Mouse (Mus musculus) midbrain, embryonic 11.5 days (tissue): ENCODE results near the gene Abca8b. TPM values are rescaled to one million over a fixed set of nuclear protein-coding genes. Genes with fewer than 3 reads are reported as not detected.
"Not testable (repeated sequence)": the region's sequence is repeated elsewhere in the genome, so short reads cannot be mapped to it uniquely, and the experiment has no call there.

ENCODE experiments used
- ATAC-seq: fragments of 200-750 bp; cut with Nextera tagmentation; 2 replicates; pipeline ENCODE4 v1.8.0; 2017; ENCODE audit warnings: moderate TSS enrichment, moderate library complexity; ENCODE audit not compliant: low FRiP score
- DNase-seq: peaks from one replicate; pipeline ENCODE4 v3.0.0; 2015; ENCODE audit warnings: low spot score; ENCODE audit errors: missing footprints
- H3K27ac ChIP-seq: fragments of 300-500 bp; sonication (generic); 2 replicates; pipeline ENCODE4 v1.5.1; 2014; ENCODE audit warnings: low read depth, low read length
- H3K27me3 ChIP-seq: fragments of 300-500 bp; sonication (generic); 2 replicates; pipeline ENCODE4 v1.6.1; 2014; ENCODE audit warnings: mild to moderate bottlenecking, low read length, moderate library complexity, mixed read lengths; ENCODE audit not compliant: control insufficient read depth, insufficient read depth
- H3K36me3 ChIP-seq: fragments of 300-500 bp; sonication (generic); 2 replicates; pipeline ENCODE4 v1.6.1; 2014; ENCODE audit warnings: mild to moderate bottlenecking, low read length, moderate library complexity, mixed read lengths; ENCODE audit not compliant: control insufficient read depth, insufficient read depth
- H3K4me1 ChIP-seq: fragments of 300-500 bp; sonication (generic); 2 replicates; pipeline ENCODE4 v1.6.1; 2014; ENCODE audit warnings: low read length; ENCODE audit not compliant: control insufficient read depth, insufficient read depth
- H3K4me2 ChIP-seq: fragments of 300-500 bp; sonication (generic); 2 replicates; pipeline ENCODE4 v1.6.1; 2014; ENCODE audit warnings: mild to moderate bottlenecking, moderate library complexity
- H3K4me3 ChIP-seq: fragments of 300-500 bp; sonication (generic); 2 replicates; pipeline ENCODE4 v1.5.1; 2014; ENCODE audit warnings: low read depth, low read length
- H3K9ac ChIP-seq: fragments of 300-500 bp; sonication (generic); 2 replicates; pipeline ENCODE4 v1.6.1; 2014; ENCODE audit warnings: low read length
- H3K9me3 ChIP-seq: fragments of 300-500 bp; sonication (generic); 2 replicates; pipeline ENCODE4 v1.6.1; 2016; ENCODE audit warnings: low read length; ENCODE audit not compliant: control insufficient read depth
- WGBS: fragments of 180-500 bp; shearing (Covaris S2); extraction: QIAGEN DNeasy Blood & Tissue Kit; methylation state at CpG from one replicate; pipeline ENCODE4 v1.1.7; 2014; 5-methylcytosine and 5-hydroxymethylcytosine counted together
- polyA plus RNA-seq: library from polyadenylated mRNA; unstranded; fragments of >200 nt; fragmentation: Nextera tagmentation; extraction: Ambion mirVana; gene quantifications from 2 replicates; pipeline ENCODE4 v1.2.1, GENCODE M21; 2014

Gene Abca8b
- polyA plus RNA-seq, 1 experiment from 2014 or later = 0.31 TPM

DNA sequence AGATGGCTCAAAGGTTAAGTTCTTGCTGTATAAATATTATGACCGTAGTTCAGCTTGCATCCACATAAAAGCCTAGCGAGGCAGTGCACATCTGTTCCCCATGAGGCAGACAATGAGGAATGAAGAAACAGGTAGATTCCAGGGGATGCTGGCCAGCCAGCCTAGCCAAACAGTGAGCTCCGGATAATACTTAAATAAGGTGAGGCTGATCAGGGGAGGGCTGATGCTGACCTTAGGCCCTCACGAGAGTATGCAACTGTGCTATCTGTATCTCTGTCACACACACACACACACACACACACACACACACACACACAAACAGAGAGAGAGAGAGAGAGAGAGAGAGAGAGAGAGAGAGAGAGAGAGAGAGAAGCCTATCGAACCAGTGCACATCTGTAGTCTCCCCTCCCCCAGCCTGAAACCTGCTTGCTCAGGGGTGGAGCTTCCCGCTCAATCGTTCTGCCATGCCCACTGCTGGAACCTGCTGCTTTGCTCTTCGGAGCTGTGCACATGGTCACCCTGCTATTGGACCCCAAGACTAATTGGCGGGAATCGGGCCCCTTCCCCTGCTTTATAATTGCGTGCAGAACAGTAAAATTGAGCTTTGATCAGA is 8.1 kb downstream of the Abca8b start:
- WGBS = 51% methylated on average over 11 of the region's 11 CpGs
- H3K4me3 ChIP-seq, H3K27me3 ChIP-seq, H3K4me2 ChIP-seq, H3K27ac ChIP-seq, H3K9me3 ChIP-seq, H3K9ac ChIP-seq, ATAC-seq, DNase-seq, H3K36me3 ChIP-seq, H3K4me1 ChIP-seq: not testable (repeated sequence)

DNA sequence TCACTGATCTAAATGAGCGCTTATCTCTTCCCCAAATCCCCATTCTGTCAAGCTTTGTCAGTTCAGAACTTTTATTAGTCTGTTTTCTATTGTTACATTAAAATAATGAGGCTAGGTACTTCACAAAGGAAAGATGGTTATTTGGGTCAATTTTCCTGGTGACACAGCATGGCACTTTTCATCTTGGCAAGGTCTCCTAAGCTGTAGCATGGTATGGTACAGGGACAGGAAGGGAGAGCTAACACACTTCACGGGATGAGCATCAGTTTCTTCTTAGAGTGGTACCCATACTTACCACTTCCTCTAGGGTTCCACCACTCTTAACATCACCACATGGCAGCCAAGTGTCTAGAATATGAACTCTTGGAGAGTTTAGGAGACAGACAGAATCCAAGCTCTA is 13.8 kb downstream of the Abca8b start:
- H3K9ac ChIP-seq = no peak overlapping the region
- no peak for ATAC-seq
- 86% methylated on average over 2 of the region's 2 CpGs for WGBS
- H3K36me3 ChIP-seq = no peaks in the 10 kb centered on the region
- no peak overlapping the region for H3K4me2 ChIP-seq
- H3K27ac ChIP-seq = no peak overlapping the region
- no peaks in the 10 kb centered on the region for H3K9me3 ChIP-seq
- no peaks in the 10 kb centered on the region for H3K27me3 ChIP-seq
- no peak for DNase-seq
- H3K4me3 ChIP-seq = no peak overlapping the region
- no peaks in the 10 kb centered on the region for H3K4me1 ChIP-seq

DNA sequence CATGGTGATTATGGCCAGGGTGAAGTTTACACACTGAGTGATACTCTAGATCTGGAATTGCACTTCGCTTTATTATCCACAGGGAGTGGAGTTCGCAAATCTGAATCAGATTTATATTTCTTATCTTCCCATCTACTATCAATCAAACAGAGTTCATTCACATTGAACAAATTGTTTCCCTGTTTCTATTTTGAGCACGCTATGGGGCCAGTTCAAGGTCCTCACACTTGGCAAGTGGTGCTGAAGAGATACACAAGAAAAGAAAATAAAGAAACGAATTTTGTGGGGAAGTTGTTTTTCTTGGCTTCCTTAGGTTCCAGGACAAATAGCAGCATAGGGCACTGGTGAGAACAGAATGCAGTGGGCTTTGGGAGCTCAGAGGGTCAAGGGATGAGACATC is 25.1 kb downstream of the Abca8b start:
- Histone ChIP-seq H3K4me3 (no peak overlapping the region), H3K9me3 (no peaks in the 10 kb centered on the region), H3K27me3 (no peaks in the 10 kb centered on the region), H3K4me1 (no peaks in the 10 kb centered on the region), H3K27ac (no peak overlapping the region), H3K9ac (no peak overlapping the region), H3K4me2 (no peak overlapping the region), H3K36me3 (no peaks in the 10 kb centered on the region)
- 86% methylated on average over 4 of the region's 4 CpGs for WGBS
- DNase-seq = no peak
- no peak for ATAC-seq

DNA sequence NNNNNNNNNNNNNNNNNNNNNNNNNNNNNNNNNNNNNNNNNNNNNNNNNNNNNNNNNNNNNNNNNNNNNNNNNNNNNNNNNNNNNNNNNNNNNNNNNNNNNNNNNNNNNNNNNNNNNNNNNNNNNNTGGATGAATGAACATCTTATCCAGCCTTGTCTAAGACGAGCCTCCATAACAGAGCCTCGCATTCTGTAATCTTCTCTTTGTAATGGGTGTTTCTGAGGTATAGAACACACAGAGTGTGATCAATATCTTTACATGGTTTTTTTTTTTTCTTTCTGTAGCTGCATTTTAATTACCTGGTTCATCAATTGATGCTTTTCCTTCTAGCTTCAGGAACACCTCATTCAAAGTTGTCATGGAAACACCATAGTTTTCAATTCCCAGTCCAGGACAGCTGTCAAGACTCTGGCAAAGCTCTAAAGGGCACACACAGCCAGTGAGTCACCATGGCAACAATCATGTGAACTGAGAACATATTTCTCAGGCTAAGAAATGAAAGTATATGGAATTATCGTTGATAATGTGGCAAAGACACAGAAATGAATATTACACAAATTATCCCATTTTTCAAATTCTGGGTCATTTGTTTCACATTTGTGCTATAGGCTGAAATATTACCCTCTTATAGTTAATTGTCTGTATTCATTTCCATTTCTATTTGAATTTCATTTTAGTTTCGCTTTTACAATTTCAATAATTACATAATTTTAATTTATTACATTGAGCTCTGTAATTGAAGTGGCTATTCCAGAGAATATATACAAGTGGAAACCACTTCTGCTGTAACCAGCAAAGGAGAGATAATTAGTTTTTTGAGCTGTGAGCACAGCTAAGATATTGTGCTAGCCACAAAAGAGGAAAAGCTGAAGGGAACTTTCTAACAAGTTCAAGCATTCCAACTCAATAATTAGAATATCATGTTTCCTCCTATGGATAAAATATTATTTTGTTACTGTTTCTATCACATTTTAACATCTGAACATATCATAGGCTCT is 33.9 kb downstream of the Abca8b start:
- Histone ChIP-seq H3K36me3 (no peaks in the 10 kb centered on the region), H3K4me2 (no peak overlapping the region), H3K27me3 (no peaks in the 10 kb centered on the region), H3K9me3 (no peaks in the 10 kb centered on the region), H3K27ac (no peak overlapping the region), H3K4me1 (peaks cover 4% of the 10 kb centered on the region; the same call in 1 of the 2 replicates), H3K9ac (no peak overlapping the region), H3K4me3 (no peak overlapping the region)
- WGBS = 55% methylated on average over 4 of the region's 4 CpGs
- no peak for DNase-seq
- ATAC-seq = peak; percentile 78; the same call in 1 of the 2 replicates

DNA sequence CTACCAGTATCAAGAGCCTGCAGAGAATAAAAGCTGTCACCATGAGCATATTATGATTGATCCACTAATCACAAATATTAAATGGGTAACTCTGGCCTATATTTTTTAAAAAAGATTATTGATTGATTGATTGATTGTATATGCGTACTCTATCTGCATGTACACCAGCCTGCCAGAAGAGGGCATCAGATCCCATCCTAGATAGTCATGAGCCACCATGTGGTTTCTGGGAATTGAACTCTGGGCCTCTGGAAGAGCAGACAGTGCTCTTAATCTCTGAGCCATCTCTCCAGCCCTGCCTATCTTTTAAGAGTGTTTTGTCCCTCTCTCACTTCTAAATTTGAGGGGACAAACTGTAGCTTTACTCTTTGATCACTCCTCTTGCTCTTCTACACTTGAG is 40.5 kb downstream of the Abca8b start:
- Histone ChIP-seq H3K4me1 (no peaks in the 10 kb centered on the region), H3K4me3 (no peak overlapping the region), H3K27me3 (no peaks in the 10 kb centered on the region), H3K9ac (no peak overlapping the region), H3K27ac (no peak overlapping the region), H3K4me2 (no peak overlapping the region), H3K36me3 (no peaks in the 10 kb centered on the region), H3K9me3 (no peaks in the 10 kb centered on the region)
- ATAC-seq (no peak), DNase-seq (no peak)
- WGBS = 92% methylated on average over 1 of the region's 1 CpGs

DNA sequence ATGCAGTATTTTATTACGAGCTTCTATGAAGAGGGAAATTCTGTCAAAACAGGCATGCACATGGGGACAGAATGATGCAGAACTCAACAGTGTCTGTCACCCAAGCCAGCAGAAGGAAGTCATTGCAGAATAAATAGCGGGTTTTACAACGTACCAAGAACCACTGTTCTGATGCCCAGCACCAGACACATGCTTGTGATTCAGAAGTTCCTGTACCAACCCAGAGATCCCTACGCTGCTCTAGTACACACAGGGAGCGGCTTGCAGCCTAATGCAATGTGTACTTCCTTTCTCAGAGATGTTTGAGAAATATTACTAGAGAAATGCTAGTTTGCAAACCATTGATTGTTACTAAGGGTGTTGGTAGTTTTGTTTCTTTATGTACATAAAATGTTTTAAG is 58.7 kb downstream of the Abca8b start:
- no peak overlapping the region for H3K27ac ChIP-seq
- H3K4me2 ChIP-seq = no peak overlapping the region
- H3K4me1 ChIP-seq = no peaks in the 10 kb centered on the region
- H3K27me3 ChIP-seq = no peaks in the 10 kb centered on the region
- H3K4me3 ChIP-seq = no peak overlapping the region
- no peaks in the 10 kb centered on the region for H3K36me3 ChIP-seq
- ATAC-seq (no peak), DNase-seq (no peak)
- no peak overlapping the region for H3K9ac ChIP-seq
- no peaks in the 10 kb centered on the region for H3K9me3 ChIP-seq
- 88% methylated on average over 5 of the region's 5 CpGs for WGBS

DNA sequence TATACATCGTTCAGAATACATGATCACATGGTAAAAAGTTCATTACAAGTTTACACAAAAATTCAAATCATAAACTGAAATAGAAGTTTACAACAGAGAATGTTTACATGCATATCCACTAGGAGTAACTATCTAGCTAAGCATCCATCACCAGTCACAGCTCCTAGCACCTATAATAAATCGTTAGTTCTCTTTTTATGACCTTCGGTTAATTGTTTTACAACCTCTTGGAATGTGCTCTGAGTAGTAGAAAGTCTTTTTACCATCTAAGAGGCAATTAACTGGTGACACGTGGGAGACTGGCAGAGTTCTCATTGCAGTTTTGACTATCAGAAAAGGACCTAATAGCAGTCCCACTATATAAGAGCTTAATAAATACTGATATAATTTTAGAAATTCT is 62.4 kb downstream of the Abca8b start:
- not testable (repeated sequence) for H3K27me3 ChIP-seq, DNase-seq, H3K27ac ChIP-seq, H3K36me3 ChIP-seq, H3K4me3 ChIP-seq, H3K9ac ChIP-seq, H3K4me1 ChIP-seq, ATAC-seq, H3K9me3 ChIP-seq, H3K4me2 ChIP-seq
- 89% methylated on average over 4 of the region's 4 CpGs for WGBS

DNA sequence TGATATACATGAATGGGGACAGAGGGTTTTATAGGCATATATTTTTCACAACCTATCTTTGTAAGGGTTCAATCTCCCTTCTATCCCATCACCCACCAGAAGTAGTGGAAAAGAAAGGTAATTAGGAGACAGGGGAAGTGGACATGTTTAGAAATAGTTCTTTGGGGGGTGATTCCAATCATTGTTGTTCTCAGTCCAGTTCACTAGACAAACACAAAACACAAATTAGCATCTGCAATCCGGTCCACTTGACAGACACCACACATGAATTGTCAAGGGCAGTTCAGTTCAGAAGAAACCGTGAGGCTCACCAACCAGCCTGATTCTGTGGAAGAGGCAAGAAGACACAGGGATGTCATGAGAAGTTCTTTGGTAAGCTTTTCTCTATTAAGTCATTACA is 67.2 kb downstream of the Abca8b start:
- Histone ChIP-seq H3K36me3 (no peaks in the 10 kb centered on the region), H3K9ac (no peak overlapping the region), H3K27ac (no peak overlapping the region), H3K27me3 (no peaks in the 10 kb centered on the region), H3K4me2 (no peak overlapping the region), H3K4me3 (no peak overlapping the region), H3K9me3 (no peaks in the 10 kb centered on the region), H3K4me1 (no peaks in the 10 kb centered on the region)
- DNase-seq (no peak), ATAC-seq (no peak)
- 62% methylated on average over 2 of the region's 2 CpGs for WGBS
